Mouse (Mus musculus): Measurements from ENCODE around the gene Mms19.

DNA sequence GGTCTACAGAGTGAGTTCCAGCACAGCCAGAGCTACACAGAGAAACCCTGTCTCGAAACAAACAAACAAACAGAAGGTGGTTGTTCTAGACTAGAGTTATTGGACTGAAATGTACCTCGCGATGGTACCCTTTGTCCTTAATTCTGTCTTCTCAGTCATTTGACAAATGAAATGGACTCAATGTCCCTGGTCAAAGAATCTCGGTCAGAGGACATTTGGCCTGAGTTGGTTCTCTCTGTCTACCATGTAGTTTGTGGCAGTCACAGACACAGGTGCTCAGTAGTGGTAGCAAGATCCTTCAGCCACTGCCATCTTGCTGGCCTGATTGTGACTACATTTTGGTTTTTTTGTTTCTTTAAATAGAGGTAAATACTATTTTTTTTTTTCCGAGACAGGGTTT lies 5.0 kb upstream of the Mms19 start:
- no peak for TF ChIP-seq CHD2 (IDR thresholded peaks at IDR 0.05; ENCODE audit: low read depth, low read length)
- no peak for TF ChIP-seq HCFC1 (IDR thresholded peaks at IDR 0.05; ENCODE audit: borderline replicate concordance, insufficient read depth, low read length)
- TF ChIP-seq MAFK (IDR thresholded peaks at IDR 0.05; ENCODE audit: insufficient read depth, low read depth, low read length): no peak
- TF ChIP-seq ZNF384 (IDR thresholded peaks at IDR 0.05; ENCODE audit: low read depth, low read length): no peak
